Mouse (Mus musculus): ENCODE measurements around the gene E430018J23Rik. TPM values are rescaled to one million over a fixed set of nuclear protein-coding genes. Genes with fewer than 3 reads are reported as not detected.
A peak's percentile ranks its signal among the peaks of the same experiment; 100 is the strongest.

The E430018J23Rik gene
- polyA plus RNA-seq, 1 experiment from 2014 or later, result 2.6 TPM

DNA sequence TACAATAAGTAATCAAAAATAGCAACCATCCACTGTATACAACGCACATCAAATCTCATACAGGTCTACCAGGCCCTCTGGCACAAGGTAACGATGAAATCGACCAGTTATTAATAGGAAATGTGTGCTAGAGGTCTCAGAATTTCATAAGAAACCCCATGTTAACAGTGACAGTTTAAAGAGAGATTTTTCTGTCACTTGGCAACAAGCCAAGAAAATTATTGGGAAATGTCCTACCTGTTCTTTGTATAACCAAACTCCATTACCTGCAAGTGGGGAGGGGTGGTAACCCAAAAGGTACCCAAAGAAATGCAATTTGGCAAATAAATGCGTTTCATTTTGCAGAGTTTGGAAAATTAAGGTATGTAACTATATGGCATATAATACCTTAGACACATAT lies 35.0 kb downstream of the E430018J23Rik start:
- no peaks in the 10 kb centered on the region for H3K27me3 ChIP-seq (ENCODE audit: insufficient read depth, low read length)
- H3K4me1 ChIP-seq (ENCODE audit: insufficient read depth), result 0 out of 2 replicates have a peak, but pooled peaks cover 4% of the 10 kb centered on the region
- H3K27ac ChIP-seq (ENCODE audit: low read depth), result no peak overlapping the region
- no peaks in the 10 kb centered on the region for H3K9me3 ChIP-seq (ENCODE audit: low read length)
- TF ChIP-seq CTCF (IDR thresholded peaks at IDR 0.05; ENCODE audit: low read depth) (no peak), EP300 (IDR thresholded peaks at IDR 0.05; ENCODE audit: low read depth) (no peak)
- no peak overlapping the region for H3K9ac ChIP-seq (replicated peaks)
- ATAC-seq (no peak), DNase-seq (no peak)
- H3K4me3 ChIP-seq (ENCODE audit: low read depth, low read length), result no peak overlapping the region
- no peak overlapping the region for H3K4me2 ChIP-seq (ENCODE audit: low read depth, low read length)
- no peaks in the 10 kb centered on the region for H3K36me3 ChIP-seq (replicated peaks; ENCODE audit: insufficient read depth, low read length)
- WGBS (ENCODE audit: insufficient replicate concordance), result 59% methylated on average over 4 of the region's 4 CpGs

DNA sequence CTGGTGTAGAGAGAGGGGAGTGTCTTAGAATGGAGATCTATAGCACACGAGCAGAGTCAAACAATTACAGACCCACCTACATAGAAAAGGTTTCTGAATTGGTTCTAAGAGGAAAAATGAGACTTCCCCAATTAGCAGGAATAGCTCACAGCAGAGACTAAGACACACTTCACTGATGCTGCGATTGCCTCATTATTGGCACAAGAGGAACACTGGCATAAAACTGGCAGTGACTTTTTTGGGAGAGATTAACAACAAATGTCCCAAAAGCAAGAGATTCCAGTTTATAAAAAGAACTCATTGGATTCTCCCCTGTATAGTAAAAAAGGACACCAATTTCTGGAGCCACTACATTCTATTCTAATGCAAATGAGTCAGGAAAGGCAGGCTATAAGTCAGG lies 35.6 kb downstream of the E430018J23Rik start:
- Histone ChIP-seq H3K9ac (replicated peaks) (no peak overlapping the region), H3K27ac (ENCODE audit: low read depth) (no peak overlapping the region), H3K27me3 (ENCODE audit: insufficient read depth, low read length) (no peaks in the 10 kb centered on the region), H3K4me2 (ENCODE audit: low read depth, low read length) (no peak overlapping the region), H3K4me1 (ENCODE audit: insufficient read depth) (0 out of 2 replicates have a peak, but pooled peaks cover 2% of the 10 kb centered on the region), H3K4me3 (ENCODE audit: low read depth, low read length) (no peak overlapping the region), H3K36me3 (replicated peaks; ENCODE audit: insufficient read depth, low read length) (no peaks in the 10 kb centered on the region), H3K9me3 (ENCODE audit: low read length) (no peaks in the 10 kb centered on the region)
- DNase-seq, result no peak
- TF ChIP-seq EP300 (IDR thresholded peaks at IDR 0.05; ENCODE audit: low read depth) (no peak), CTCF (IDR thresholded peaks at IDR 0.05; ENCODE audit: low read depth) (no peak)
- ATAC-seq, result no peak
- 60% methylated on average over 2 of the region's 2 CpGs for WGBS (ENCODE audit: insufficient replicate concordance)

DNA sequence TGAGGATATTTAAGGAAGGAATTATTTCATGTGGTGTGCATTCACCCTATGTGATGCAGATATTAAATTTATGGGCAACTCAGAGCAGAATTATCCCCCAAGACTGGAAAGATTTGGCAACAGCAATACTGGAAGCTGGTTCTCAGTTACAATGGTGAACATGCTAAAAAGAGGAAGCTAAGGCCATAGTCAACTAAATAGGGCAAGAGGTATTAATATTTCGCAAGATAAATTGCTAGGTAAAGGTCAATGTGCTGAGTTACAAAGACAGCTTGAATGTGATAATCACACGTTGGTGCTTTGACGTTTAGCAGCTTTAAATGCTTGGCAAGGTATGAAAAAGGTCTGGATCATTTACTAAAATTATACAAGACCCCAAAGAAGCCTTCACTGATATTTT lies 37.6 kb downstream of the E430018J23Rik start:
- no peaks in the 10 kb centered on the region for H3K27me3 ChIP-seq (ENCODE audit: insufficient read depth, low read length)
- no peaks in the 10 kb centered on the region for H3K36me3 ChIP-seq (replicated peaks; ENCODE audit: insufficient read depth, low read length)
- DNase-seq (no peak), ATAC-seq (no peak; the same call in 1 of the 2 replicates)
- WGBS (ENCODE audit: insufficient replicate concordance), result 39% methylated on average over 3 of the region's 3 CpGs
- no peak overlapping the region for H3K4me2 ChIP-seq (ENCODE audit: low read depth, low read length)
- no peaks in the 10 kb centered on the region for H3K9me3 ChIP-seq (ENCODE audit: low read length)
- H3K4me1 ChIP-seq (ENCODE audit: insufficient read depth), result 0 out of 2 replicates have a peak, but pooled peaks cover 2% of the 10 kb centered on the region
- H3K4me3 ChIP-seq (ENCODE audit: low read depth, low read length), result no peak overlapping the region
- H3K9ac ChIP-seq (replicated peaks), result no peak overlapping the region
- H3K27ac ChIP-seq (ENCODE audit: low read depth), result no peak overlapping the region
- no peak for TF ChIP-seq CTCF (IDR thresholded peaks at IDR 0.05; ENCODE audit: low read depth)
- no peak for TF ChIP-seq EP300 (IDR thresholded peaks at IDR 0.05; ENCODE audit: low read depth)

DNA sequence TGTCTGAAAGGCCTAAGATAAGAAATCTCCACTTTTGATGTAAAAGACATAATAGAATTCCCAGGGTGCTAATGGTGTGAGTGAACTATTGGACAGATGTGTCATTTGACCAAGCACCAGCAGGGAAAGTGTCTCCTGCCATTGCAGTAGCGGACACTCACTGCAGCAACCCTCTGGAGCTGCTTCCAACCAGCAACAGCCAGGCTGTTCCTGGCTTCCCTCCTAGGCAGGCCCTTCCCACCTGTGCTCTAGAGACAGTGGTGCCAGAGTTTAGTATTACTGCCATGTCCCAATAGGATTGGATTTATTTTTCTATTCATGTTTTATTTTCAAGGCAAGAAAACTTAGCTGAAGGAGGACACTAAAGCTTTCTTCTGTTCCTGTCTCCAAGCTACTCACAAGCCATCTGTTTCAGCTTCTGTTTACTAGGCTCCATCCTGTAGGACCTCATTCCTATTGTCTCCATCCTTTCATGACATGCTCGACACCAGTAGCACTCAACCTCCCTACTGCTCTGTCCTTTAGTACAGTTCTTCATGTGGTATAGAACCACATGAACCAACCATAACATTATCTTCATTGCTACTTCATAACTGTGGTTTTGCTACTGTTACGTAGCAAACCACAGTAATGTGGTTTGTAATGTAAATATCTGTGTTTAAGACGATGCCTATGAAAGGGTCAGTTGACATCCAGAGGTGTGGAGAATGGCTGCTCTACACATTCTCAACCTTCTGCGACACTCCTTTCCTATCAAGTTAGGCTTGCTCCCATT lies 42.0 kb downstream of the E430018J23Rik start:
- DNase-seq (no peak), ATAC-seq (no peak)
- Histone ChIP-seq H3K4me2 (ENCODE audit: low read depth, low read length) (no peak overlapping the region), H3K27ac (ENCODE audit: low read depth) (no peak overlapping the region), H3K9me3 (ENCODE audit: low read length) (no peaks in the 10 kb centered on the region), H3K4me1 (ENCODE audit: insufficient read depth) (peaks cover 10% of the 10 kb centered on the region; the same call in 1 of the 2 replicates), H3K36me3 (replicated peaks; ENCODE audit: insufficient read depth, low read length) (no peaks in the 10 kb centered on the region), H3K27me3 (ENCODE audit: insufficient read depth, low read length) (no peaks in the 10 kb centered on the region), H3K4me3 (ENCODE audit: low read depth, low read length) (no peak overlapping the region), H3K9ac (replicated peaks) (no peak overlapping the region)
- WGBS (ENCODE audit: insufficient replicate concordance), result 54% methylated on average over 5 of the region's 5 CpGs
- no peak for TF ChIP-seq EP300 (IDR thresholded peaks at IDR 0.05; ENCODE audit: low read depth)
- TF ChIP-seq CTCF (IDR thresholded peaks at IDR 0.05; ENCODE audit: low read depth), result no peak

DNA sequence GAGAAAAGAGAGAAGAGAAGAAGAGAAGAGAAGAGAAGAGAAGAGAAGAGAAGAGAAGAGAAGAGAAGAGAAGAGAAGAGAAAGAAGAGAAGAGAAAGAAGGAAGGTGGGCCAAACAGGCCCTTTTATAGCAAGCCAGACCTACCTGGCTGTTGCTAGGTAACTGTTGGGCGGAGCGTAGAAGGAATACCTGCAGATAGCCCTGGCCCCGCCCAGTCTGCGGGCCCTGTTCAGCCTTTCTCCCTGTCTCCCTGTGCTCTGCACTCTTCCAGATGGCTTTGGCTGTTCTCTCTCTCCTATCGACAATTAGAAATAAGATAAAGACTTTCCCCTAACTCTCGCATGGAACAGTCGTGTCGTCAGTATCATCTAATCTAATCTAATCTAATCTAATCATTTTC lies 46.8 kb downstream of the E430018J23Rik start:
- ATAC-seq (no peak), DNase-seq (peak; percentile 38)
- Histone ChIP-seq H3K27me3 (ENCODE audit: insufficient read depth, low read length) (no peaks in the 10 kb centered on the region), H3K9ac (replicated peaks) (no peak overlapping the region; the same call in 1 of the 2 replicates), H3K27ac (ENCODE audit: low read depth) (peak overlapping the region; percentile 88), H3K36me3 (replicated peaks; ENCODE audit: insufficient read depth, low read length) (no peaks in the 10 kb centered on the region), H3K4me2 (ENCODE audit: low read depth, low read length) (peak overlapping the region; percentile 75), H3K4me1 (ENCODE audit: insufficient read depth) (peaks cover 15% of the 10 kb centered on the region; the same call in 1 of the 2 replicates), H3K9me3 (ENCODE audit: low read length) (no peaks in the 10 kb centered on the region), H3K4me3 (ENCODE audit: low read depth, low read length) (peak overlapping the region; percentile 88)
- WGBS (ENCODE audit: insufficient replicate concordance), result 32% methylated on average over 8 of the region's 8 CpGs
- TF ChIP-seq EP300 (IDR thresholded peaks at IDR 0.05; ENCODE audit: low read depth), result no peak
- TF ChIP-seq CTCF (IDR thresholded peaks at IDR 0.05; ENCODE audit: low read depth), result no peak

DNA sequence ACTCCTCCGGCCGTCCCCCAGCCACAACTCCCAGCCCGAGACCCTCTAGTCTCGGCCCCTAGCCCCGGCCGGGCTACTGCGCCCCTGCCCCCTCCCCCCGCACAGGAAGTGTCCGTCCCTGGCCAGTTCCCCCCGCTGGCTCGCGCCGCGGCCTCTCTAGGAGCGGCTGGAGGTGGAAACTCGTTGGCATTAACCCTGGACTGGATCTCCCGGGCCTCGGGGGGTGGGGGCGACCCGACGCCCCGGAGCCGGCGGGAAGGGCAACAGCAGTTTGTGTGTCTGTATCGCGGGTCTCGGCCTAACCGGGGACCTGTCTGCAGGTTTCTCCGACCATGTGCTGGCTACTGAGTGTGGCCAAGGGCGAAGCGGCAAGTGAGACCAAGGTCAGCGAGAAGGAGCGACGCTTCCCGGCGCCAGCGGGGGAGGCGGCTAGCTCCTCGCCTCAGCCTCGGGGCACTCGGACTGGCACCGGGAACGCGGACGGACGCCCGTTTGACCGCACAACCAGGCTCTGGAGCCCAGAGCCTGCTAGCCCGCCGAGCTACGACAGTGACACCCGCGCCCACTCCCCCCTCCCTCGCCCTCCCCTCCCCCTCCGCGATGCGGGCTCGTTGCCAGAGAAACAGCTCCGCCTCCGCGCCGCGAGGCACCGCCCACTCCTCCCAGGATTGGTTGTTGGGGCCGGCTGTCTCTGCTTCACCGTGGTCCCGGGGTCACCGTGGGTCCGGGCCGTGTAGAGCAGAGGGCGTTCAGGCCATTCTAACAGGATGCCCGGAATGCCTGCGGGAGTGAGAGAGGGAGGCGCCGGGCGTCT lies 47.7 kb downstream of the E430018J23Rik start, which contains the start of gene Zfp768:
Gene Zfp768, minus strand, starts transcription at position 78 of the 814 bp plus-strand sequence.
- H3K9me3 ChIP-seq (ENCODE audit: low read length), result no peaks in the 10 kb centered on the region
- H3K4me3 ChIP-seq (ENCODE audit: low read depth, low read length), result peak within 1 kb of the TSS; percentile 88
- H3K4me1 ChIP-seq (ENCODE audit: insufficient read depth), result peaks cover 15% of the 10 kb centered on the region; the same call in 1 of the 2 replicates
- under 1% methylated on average over 69 of the region's 76 CpGs for WGBS (ENCODE audit: insufficient replicate concordance)
- peak within 1 kb of the TSS; percentile 88 for H3K27ac ChIP-seq (ENCODE audit: low read depth)
- DNase-seq (peak; percentile 94), ATAC-seq (peak; percentile 89)
- TF ChIP-seq CTCF (IDR thresholded peaks at IDR 0.05; ENCODE audit: low read depth) (no peak), EP300 (IDR thresholded peaks at IDR 0.05; ENCODE audit: low read depth) (peak; percentile 56; the same call in 1 of the 2 replicates)
- no peaks in the 10 kb centered on the region for H3K27me3 ChIP-seq (ENCODE audit: insufficient read depth, low read length)
- no peaks in the 10 kb centered on the region for H3K36me3 ChIP-seq (replicated peaks; ENCODE audit: insufficient read depth, low read length)
- H3K9ac ChIP-seq (replicated peaks), result peak within 1 kb of the TSS; percentile 76
- H3K4me2 ChIP-seq (ENCODE audit: low read depth, low read length), result peak within 1 kb of the TSS; percentile 75

All from liver, postnatal 0 days (tissue).